Mouse (Mus musculus) limb, embryonic 11.5 days (tissue): ENCODE data around the gene Mpv17l2. TPM values are rescaled to one million over a fixed set of nuclear protein-coding genes. Genes with fewer than 3 reads are reported as not detected.

Experiments
- ATAC-seq: fragments of 200-750 bp; cut with Nextera tagmentation; 2 replicates; pipeline ENCODE4 v1.8.0; 2017; ENCODE audit warnings: low read depth; ENCODE audit not compliant: insufficient number of reproducible peaks, low FRiP score, low TSS enrichment
- DNase-seq: peaks from one replicate; pipeline ENCODE4 v3.0.0-alpha.2; 2015; ENCODE audit warnings: low spot score
- H3K27ac ChIP-seq: fragments of 300-500 bp; sonication (generic); replicated peaks from 2 replicates; pipeline ENCODE4 v1.5.1; 2014; ENCODE audit warnings: low read depth, mild to moderate bottlenecking, low read length
- H3K27me3 ChIP-seq: fragments of 300-500 bp; sonication (generic); 2 replicates; pipeline ENCODE4 v1.6.1; 2014; ENCODE audit warnings: mild to moderate bottlenecking, low read length, mixed read lengths; ENCODE audit not compliant: control insufficient read depth, insufficient read depth
- H3K36me3 ChIP-seq: fragments of 300-500 bp; sonication (generic); 2 replicates; pipeline ENCODE4 v1.6.1; 2014; ENCODE audit warnings: mild to moderate bottlenecking, low read length, moderate library complexity, mixed read lengths; ENCODE audit not compliant: control insufficient read depth, insufficient read depth
- H3K4me1 ChIP-seq: fragments of 300-500 bp; sonication (generic); 2 replicates; pipeline ENCODE4 v1.6.1; 2014; ENCODE audit warnings: low read length, mixed read lengths; ENCODE audit not compliant: control insufficient read depth, insufficient read depth
- H3K4me2 ChIP-seq: fragments of 300-500 bp; sonication (generic); 2 replicates; pipeline ENCODE4 v1.6.1; 2014; ENCODE audit warnings: low read depth, mild to moderate bottlenecking, moderate library complexity; ENCODE audit not compliant: severe bottlenecking
- H3K4me3 ChIP-seq: fragments of 300-500 bp; sonication (generic); 2 replicates; pipeline ENCODE4 v1.5.1; 2014; ENCODE audit warnings: low read depth, low read length
- H3K9ac ChIP-seq: fragments of 300-500 bp; sonication (generic); 2 replicates; pipeline ENCODE4 v1.6.1; 2014; ENCODE audit warnings: mild to moderate bottlenecking, low read length
- H3K9me3 ChIP-seq: fragments of 300-500 bp; sonication (generic); 2 replicates; pipeline ENCODE4 v1.6.1; 2016; ENCODE audit warnings: low read length; ENCODE audit not compliant: control insufficient read depth
- whole genome bisulfite sequencing: fragments of 180-500 bp; shearing (Covaris S2); extraction: QIAGEN DNeasy Blood & Tissue Kit; methylation state at CpG from one replicate; pipeline ENCODE4 v1.1.7; 2014; 5-methylcytosine and 5-hydroxymethylcytosine counted together
- polyA plus RNA-seq: library from polyadenylated mRNA; unstranded; fragments of >200 nt; fragmentation: Nextera tagmentation; extraction: Ambion mirVana; gene quantifications from 2 replicates; pipeline ENCODE4 v1.2.1, GENCODE M21; 2014

Gene Mpv17l2
- polyA plus RNA-seq, 1 experiment from 2014 or later = 23.1 TPM

DNA sequence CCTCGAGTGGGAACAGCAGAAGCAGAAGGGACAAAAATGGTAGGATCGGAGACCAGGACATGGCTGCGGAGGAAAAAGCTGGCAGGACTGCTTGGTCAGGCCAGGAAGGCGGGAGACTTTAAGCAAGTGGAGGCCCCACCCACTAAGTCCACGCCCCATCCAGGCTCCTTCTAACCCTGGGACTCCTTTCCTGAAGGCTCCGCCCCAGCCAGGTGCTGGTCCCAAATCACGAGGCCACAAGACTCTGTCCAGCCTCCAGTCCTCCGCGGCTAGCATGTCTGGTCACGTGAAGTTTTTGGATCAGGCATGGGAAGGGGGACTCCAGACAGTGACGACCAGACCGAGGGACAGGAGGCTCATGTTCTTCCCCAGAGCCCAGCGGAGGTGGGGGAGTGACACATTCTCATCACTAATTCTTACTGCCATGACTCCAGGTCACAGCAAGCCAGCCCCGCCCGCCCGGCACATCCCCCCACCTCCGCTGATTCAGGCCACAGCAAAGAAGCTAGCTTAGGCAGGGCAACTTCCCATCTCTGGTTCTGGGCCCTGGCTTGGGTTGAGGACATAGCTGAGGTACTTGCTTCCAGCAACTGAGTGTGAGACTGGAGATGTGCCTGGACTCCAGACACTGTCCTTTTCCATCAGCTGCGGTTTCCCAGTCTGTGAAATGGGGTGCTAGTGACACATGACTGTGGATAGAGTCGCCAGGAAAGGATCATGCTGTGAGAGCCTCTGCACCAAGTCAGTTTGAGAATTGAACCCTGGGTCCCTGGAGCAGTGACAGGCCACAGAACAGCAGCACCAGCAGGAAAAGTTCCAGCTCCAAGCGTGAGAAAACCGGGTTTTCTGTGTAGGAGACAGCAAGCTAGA lies 6.1 kb upstream of the Mpv17l2 start:
- ATAC-seq = peak; percentile 62
- H3K4me3 ChIP-seq = peak overlapping the region; percentile 34
- 0 out of 2 replicates have a peak overlapping the region, but pooled peaks have one; percentile 36 for H3K27ac ChIP-seq
- peak overlapping the region; percentile 59 for H3K9ac ChIP-seq
- DNase-seq = peak; percentile 80
- no peaks in the 10 kb centered on the region for H3K27me3 ChIP-seq
- H3K4me1 ChIP-seq = peaks cover 18% of the 10 kb centered on the region
- peak overlapping the region; percentile 88 for H3K4me2 ChIP-seq
- H3K36me3 ChIP-seq = peaks cover 19% of the 10 kb centered on the region
- 8% methylated on average over 21 of the region's 21 CpGs for WGBS
- no peaks in the 10 kb centered on the region for H3K9me3 ChIP-seq

DNA sequence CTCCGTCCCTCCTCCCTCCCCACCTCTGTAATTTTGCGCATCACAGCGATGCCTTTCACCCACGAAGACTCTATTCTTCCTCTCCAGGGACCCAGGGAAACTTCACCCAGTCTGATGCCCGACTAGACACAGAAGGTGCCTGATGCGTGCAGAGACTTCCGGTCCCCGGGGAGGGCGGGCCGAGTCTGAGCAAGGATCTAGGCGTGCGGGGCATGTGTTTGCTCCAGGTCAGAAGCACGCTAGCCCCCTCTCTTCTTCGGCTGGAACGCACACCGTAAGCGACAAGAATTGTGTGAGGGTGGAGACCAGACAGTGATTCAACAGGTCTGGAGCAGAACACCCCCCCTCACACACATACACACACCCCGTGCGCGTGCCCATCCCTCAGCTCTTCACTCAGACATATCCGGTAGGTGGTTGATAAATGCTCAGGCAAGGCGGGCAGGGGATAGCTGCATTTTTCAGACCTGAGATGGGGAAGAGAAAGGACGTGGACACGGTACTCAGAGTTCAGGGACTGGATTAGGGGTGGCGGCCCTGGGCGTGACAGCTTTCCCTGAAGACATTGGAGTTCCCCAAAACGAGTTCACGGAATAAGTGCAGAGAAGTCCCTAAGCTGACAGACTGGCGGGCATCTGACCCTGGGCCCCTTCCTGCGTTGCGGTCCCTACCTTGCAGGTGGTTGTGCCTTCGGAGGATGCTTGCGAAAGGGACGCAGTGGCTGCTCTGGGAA lies 5.3 kb upstream of the Mpv17l2 start:
- peaks cover 16% of the 10 kb centered on the region for H3K36me3 ChIP-seq
- H3K4me1 ChIP-seq = peaks cover 18% of the 10 kb centered on the region
- peak overlapping the region; percentile 34 for H3K4me3 ChIP-seq
- ATAC-seq (no peak), DNase-seq (peak; percentile 58)
- no peaks in the 10 kb centered on the region for H3K9me3 ChIP-seq
- H3K27me3 ChIP-seq = no peaks in the 10 kb centered on the region
- H3K4me2 ChIP-seq = peak overlapping the region; percentile 88
- no peak overlapping the region for H3K27ac ChIP-seq
- H3K9ac ChIP-seq = peak overlapping the region; percentile 59
- WGBS = 2% methylated on average over 34 of the region's 34 CpGs

DNA sequence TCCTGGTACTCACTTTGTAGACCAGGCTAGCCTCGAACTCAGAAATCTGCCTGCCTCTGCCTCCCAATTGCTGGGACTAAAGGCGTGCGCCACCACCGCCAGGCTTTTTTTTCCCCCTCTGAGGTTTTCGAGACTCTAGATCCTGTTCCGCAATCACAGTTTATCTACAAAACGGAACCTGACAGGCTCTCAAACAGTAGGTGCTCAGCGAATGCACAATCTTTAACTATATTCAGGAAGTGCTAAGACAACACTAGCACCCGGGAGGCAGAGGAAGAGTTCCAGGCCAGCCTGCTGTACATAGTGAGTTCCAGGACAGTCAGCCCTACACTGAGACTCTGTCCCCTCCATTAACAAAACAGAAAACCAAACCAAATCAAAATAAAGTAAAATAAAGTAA lies 4.6 kb upstream of the Mpv17l2 start:
- Histone ChIP-seq H3K27ac (no peak overlapping the region), H3K4me2 (peak overlapping the region; percentile 88; the same call in 1 of the 2 replicates), H3K4me1 (peaks cover 18% of the 10 kb centered on the region), H3K4me3 (peak overlapping the region; percentile 34; the same call in 1 of the 2 replicates), H3K9ac (no peak overlapping the region), H3K27me3 (no peaks in the 10 kb centered on the region), H3K9me3 (no peaks in the 10 kb centered on the region), H3K36me3 (peaks cover 10% of the 10 kb centered on the region)
- 84% methylated on average over 9 of the region's 9 CpGs for WGBS
- no peak for ATAC-seq
- DNase-seq = no peak

DNA sequence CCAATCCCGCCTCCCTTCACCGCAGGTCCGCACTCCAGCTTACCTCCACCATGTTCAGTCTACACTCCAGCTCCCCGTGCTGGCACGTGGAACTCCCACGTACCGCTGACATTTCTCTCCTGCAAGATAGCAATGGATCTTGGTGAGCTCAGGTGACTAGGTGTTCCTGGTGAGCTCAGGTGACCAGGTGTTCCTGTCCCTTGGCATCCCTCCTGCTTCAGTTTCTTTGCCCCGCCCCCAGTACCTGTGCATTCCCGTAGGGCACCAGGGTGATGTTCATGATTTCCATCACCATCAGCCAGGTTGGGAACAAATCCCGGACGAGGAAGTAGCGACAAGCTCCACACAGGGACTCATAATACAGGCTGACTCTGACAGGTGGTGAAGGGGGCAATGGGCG lies 3.9 kb upstream of the Mpv17l2 start:
- Histone ChIP-seq H3K4me1 (peaks cover 20% of the 10 kb centered on the region), H3K36me3 (peaks cover 10% of the 10 kb centered on the region), H3K4me3 (no peak overlapping the region), H3K27me3 (no peaks in the 10 kb centered on the region), H3K4me2 (no peak overlapping the region), H3K9me3 (no peaks in the 10 kb centered on the region), H3K9ac (no peak overlapping the region), H3K27ac (no peak overlapping the region)
- ATAC-seq (no peak), DNase-seq (no peak)
- 90% methylated on average over 13 of the region's 13 CpGs for WGBS

DNA sequence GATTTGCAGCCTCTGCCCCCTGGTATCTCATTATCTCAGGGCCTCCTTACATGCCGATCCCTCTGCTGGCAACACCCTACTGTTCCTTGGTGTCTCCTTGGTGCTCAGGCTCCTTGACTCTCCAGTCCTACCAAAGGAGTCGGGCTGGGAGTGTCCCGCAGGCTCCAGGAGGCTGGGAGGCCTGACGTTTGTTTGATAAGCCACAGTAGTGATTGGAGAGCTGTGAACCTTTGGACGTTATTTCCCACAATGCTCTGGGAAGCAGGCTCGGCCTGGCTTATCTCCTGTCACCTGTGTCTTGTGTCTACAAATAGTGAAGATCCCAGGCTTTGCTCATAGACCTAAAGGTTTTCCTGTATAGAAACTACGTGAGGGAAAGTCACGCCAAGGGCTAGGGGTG lies 3.3 kb upstream of the Mpv17l2 start:
- no peak for DNase-seq
- Histone ChIP-seq H3K4me1 (peaks cover 20% of the 10 kb centered on the region), H3K4me3 (no peak overlapping the region), H3K4me2 (no peak overlapping the region), H3K9me3 (no peaks in the 10 kb centered on the region), H3K36me3 (peaks cover 10% of the 10 kb centered on the region), H3K9ac (no peak overlapping the region), H3K27me3 (no peaks in the 10 kb centered on the region), H3K27ac (no peak overlapping the region)
- no peak for ATAC-seq
- 82% methylated on average over 8 of the region's 8 CpGs for WGBS

DNA sequence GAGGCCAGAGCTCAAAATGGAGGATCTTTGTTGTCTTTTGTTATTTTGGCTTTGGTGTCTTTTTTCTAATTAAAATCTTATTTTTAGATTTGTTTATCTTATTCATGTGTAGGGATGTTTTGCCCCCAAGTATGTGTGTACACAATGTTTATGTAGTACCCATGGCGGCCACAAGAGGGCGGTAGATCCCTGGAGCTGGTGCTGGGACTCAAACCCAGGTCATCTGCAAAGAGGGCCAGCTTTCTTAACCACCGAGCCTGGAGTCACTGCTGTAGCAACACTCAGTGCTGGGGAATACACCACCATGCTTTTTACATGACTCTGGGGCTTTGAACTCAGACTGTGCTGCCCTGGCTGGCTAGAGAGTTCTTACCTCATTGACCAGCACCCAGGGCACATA lies 2.6 kb upstream of the Mpv17l2 start:
- H3K27ac ChIP-seq = no peak overlapping the region
- no peak overlapping the region for H3K4me3 ChIP-seq
- WGBS = 3% methylated on average over 3 of the region's 3 CpGs
- H3K27me3 ChIP-seq = no peaks in the 10 kb centered on the region
- H3K4me1 ChIP-seq = peaks cover 20% of the 10 kb centered on the region
- no peak for ATAC-seq
- no peak overlapping the region for H3K9ac ChIP-seq
- DNase-seq = peak; percentile 82
- H3K36me3 ChIP-seq = peaks cover 7% of the 10 kb centered on the region
- H3K9me3 ChIP-seq = no peaks in the 10 kb centered on the region
- no peak overlapping the region for H3K4me2 ChIP-seq

DNA sequence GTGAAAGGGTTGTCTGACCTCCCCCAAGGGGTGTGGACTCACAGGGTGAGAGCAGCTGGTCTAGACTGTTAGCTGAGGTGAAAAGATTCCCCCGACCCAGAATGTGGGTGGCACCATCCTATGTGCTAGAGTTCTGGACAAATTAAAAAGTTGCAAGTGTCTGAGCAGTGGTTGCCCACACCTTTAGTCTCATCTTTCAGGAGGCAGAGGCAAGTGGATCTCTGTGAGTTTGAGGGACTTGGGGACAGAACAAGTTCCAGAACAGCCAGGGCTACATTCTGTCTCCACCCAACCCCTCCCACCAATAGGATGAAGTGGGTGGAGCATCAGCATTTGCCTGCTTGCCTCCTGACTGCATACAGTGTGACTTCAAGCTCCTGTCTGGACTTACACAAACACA lies 1.4 kb upstream of the Mpv17l2 start:
- peaks cover 17% of the 10 kb centered on the region for H3K4me1 ChIP-seq
- no peak overlapping the region for H3K27ac ChIP-seq
- no peak for DNase-seq
- no peak overlapping the region for H3K4me2 ChIP-seq
- H3K4me3 ChIP-seq = no peak overlapping the region
- ATAC-seq = no peak
- H3K27me3 ChIP-seq = no peaks in the 10 kb centered on the region
- no peak overlapping the region for H3K9ac ChIP-seq
- 72% methylated on average over 1 of the region's 1 CpGs for WGBS
- H3K9me3 ChIP-seq = no peaks in the 10 kb centered on the region
- peaks cover 3% of the 10 kb centered on the region; the same call in 1 of the 2 replicates for H3K36me3 ChIP-seq

DNA sequence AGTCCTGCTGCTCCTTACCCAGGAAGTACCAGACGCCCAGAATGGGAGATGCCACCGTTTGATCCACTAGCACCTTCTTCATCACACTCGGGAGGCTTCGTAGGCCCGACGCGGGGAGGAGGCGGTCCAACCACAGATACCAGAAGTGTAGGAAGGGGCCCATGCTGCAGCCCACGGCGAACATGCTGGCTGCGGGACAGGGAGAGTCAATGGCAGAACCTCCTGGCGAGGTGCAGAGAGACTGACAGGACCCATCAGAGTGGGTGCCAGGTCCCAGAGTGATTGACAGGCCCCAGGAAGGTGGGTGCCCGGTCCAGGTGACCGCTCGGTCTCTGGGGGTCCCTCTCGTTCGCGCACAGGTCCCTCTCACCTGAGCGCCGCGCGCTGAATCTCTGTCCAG lies 396 bp downstream of the Mpv17l2 start:
- no peak for ATAC-seq
- Histone ChIP-seq H3K27me3 (no peaks in the 10 kb centered on the region), H3K9ac (peak overlapping the region; percentile 59), H3K36me3 (peaks cover 3% of the 10 kb centered on the region; the same call in 1 of the 2 replicates), H3K27ac (peak overlapping the region; percentile 42; the same call in 1 of the 2 replicates), H3K9me3 (no peaks in the 10 kb centered on the region), H3K4me1 (peaks cover 3% of the 10 kb centered on the region; the same call in 1 of the 2 replicates), H3K4me3 (peak overlapping the region; percentile 66), H3K4me2 (peak overlapping the region; percentile 97)
- WGBS = 2% methylated on average over 22 of the region's 22 CpGs
- DNase-seq = no peak
